Mouse (Mus musculus) gastrocnemius, postnatal 25 days (tissue): ENCODE results near the gene Alg9. TPM values are rescaled to one million over a fixed set of nuclear protein-coding genes. Genes with fewer than 3 reads are reported as not detected.
"Not testable (repeated sequence)": the region's sequence is repeated elsewhere in the genome, so short reads cannot be mapped to it uniquely, and the experiment has no call there.

Experiments used
- DNase-seq: peaks from one replicate; pipeline ENCODE4 v3.0.0; 2022
- total RNA-seq, 2 experiments: library from RNA; stranded (reverse); gene quantifications; 1 replicate in 1 of 2; 2 replicates in 1 of 2; pipeline ENCODE4 v1.2.3; 2021

The Alg9 gene
- total RNA-seq, 2 experiments from 2014 or later: 9.0 to 10.5 TPM

- no peak for DNase-seq
These were observed 41.7 kb downstream of the Alg9 start for GRCm38 (mm10) chr9:50816512-50816911.

GRCm38 (mm10) chr9:50818050-50818449 lies 43.2 kb downstream of the Alg9 start:
- no peak for DNase-seq

- DNase-seq: no peak
These were observed 44.9 kb downstream of the Alg9 start for GRCm38 (mm10) chr9:50819716-50820115.

GRCm38 (mm10) chr9:50821651-50822050 lies 46.8 kb downstream of the Alg9 start:
- no peak for DNase-seq

- DNase-seq: no peak
These were observed 47.4 kb downstream of the Alg9 start for GRCm38 (mm10) chr9:50822216-50822615.

GRCm38 (mm10) chr9:50823779-50824453 lies 49.1 kb downstream of the Alg9 start:
- no peak for DNase-seq

- no peak for DNase-seq
These were observed 56.7 kb downstream of the Alg9 start for GRCm38 (mm10) chr9:50831514-50831913.

GRCm38 (mm10) chr9:50832162-50832561 lies 57.3 kb downstream of the Alg9 start:
- DNase-seq: no peak

GRCm38 (mm10) chr9:50832582-50832981 lies 57.8 kb downstream of the Alg9 start:
- DNase-seq: not testable (repeated sequence)

GRCm38 (mm10) chr9:50833786-50834185 lies 59.0 kb downstream of the Alg9 start:
- no peak for DNase-seq

GRCm38 (mm10) chr9:50835068-50835705 lies 60.4 kb downstream of the Alg9 start:
- DNase-seq: peak; percentile 23

- no peak for DNase-seq
These were observed 61.3 kb downstream of the Alg9 start for GRCm38 (mm10) chr9:50836097-50836496.

- peak; percentile 57 for DNase-seq
These were observed 66.4 kb downstream of the Alg9 start for GRCm38 (mm10) chr9:50841079-50841789.

- DNase-seq: no peak
These were observed 70.3 kb downstream of the Alg9 start, which contains the start of gene Ppp2r1b for GRCm38 (mm10) chr9:50845081-50845480. Gene Ppp2r1b, plus strand, starts transcription at chr9:50845301.

GRCm38 (mm10) chr9:50845547-50845946 lies 70.7 kb downstream of the Alg9 start:
- no peak for DNase-seq

GRCm38 (mm10) chr9:50847133-50847532 lies 72.3 kb downstream of the Alg9 start:
- no peak for DNase-seq

- no peak for DNase-seq
These were observed 73.0 kb downstream of the Alg9 start for GRCm38 (mm10) chr9:50847606-50848368.

GRCm38 (mm10) chr9:50848821-50849220 lies 74.0 kb downstream of the Alg9 start:
- no peak for DNase-seq

- peak; percentile 68 for DNase-seq
These were observed 74.4 kb downstream of the Alg9 start for GRCm38 (mm10) chr9:50849249-50849648.

GRCm38 (mm10) chr9:50849755-50850154 lies 74.9 kb downstream of the Alg9 start:
- no peak for DNase-seq

- DNase-seq: no peak
These were observed 75.5 kb downstream of the Alg9 start for GRCm38 (mm10) chr9:50850271-50850670.

GRCm38 (mm10) chr9:50850713-50851112 lies 75.9 kb downstream of the Alg9 start:
- DNase-seq: no peak
